Mouse (Mus musculus) heart, embryonic 16.5 days (tissue): ENCODE measurements around the gene Cabcoco1. TPM values are rescaled to one million over a fixed set of nuclear protein-coding genes. Genes with fewer than 3 reads are reported as not detected.

Source experiments
- ATAC-seq: fragments of 200-750 bp; cut with Nextera tagmentation; replicated peaks from 2 replicates; pipeline ENCODE4 v1.8.0; 2017; ENCODE audit warnings: moderate number of reproducible peaks; ENCODE audit not compliant: insufficient read depth, low FRiP score; ENCODE audit errors: extremely low read depth
- H3K27ac ChIP-seq: fragments of 300-500 bp; sonication (generic); 2 replicates; pipeline ENCODE4 v1.5.1; 2014; ENCODE audit warnings: mild to moderate bottlenecking, low read length, control low read depth, moderate library complexity
- H3K27me3 ChIP-seq: fragments of 300-500 bp; sonication (generic); 2 replicates; pipeline ENCODE4 v1.6.1; 2014; ENCODE audit warnings: low read length, mixed read lengths; ENCODE audit not compliant: control insufficient read depth, insufficient read depth
- H3K36me3 ChIP-seq: fragments of 300-500 bp; sonication (generic); 2 replicates; pipeline ENCODE4 v1.6.1; 2014; ENCODE audit not compliant: control insufficient read depth, insufficient read depth
- H3K4me1 ChIP-seq: fragments of 300-500 bp; sonication (generic); 2 replicates; pipeline ENCODE4 v1.6.1; 2014; ENCODE audit warnings: low read length, mixed read lengths; ENCODE audit not compliant: control insufficient read depth, insufficient read depth
- H3K4me2 ChIP-seq: fragments of 300-500 bp; sonication (generic); 2 replicates; pipeline ENCODE4 v1.6.1; 2014; ENCODE audit warnings: low read depth, mild to moderate bottlenecking, control low read depth, low read length
- H3K4me3 ChIP-seq: fragments of 300-500 bp; sonication (generic); 2 replicates; pipeline ENCODE4 v1.5.1; 2014; ENCODE audit warnings: mild to moderate bottlenecking, control low read depth, low read length
- H3K9ac ChIP-seq: fragments of 300-500 bp; sonication (generic); 2 replicates; pipeline ENCODE4 v1.6.1; 2014; ENCODE audit warnings: low read length, control low read depth
- H3K9me3 ChIP-seq: fragments of 300-500 bp; sonication (generic); replicated peaks from 2 replicates; pipeline ENCODE4 v1.6.1; 2016; ENCODE audit warnings: low read length; ENCODE audit not compliant: control insufficient read depth
- WGBS: fragments of 180-500 bp; shearing (Covaris S2); extraction: QIAGEN DNeasy Blood & Tissue Kit; methylation state at CpG from one replicate; pipeline ENCODE4 v1.1.7; 2014; 5-methylcytosine and 5-hydroxymethylcytosine counted together
- polyA plus RNA-seq: library from polyadenylated mRNA; unstranded; fragments of >200 nt; fragmentation: Nextera tagmentation; extraction: Ambion mirVana; gene quantifications from 2 replicates; pipeline ENCODE4 v1.2.1, GENCODE M21; 2015

The Cabcoco1 gene
- polyA plus RNA-seq = 40.7 and 42.8 TPM in 2 replicates

DNA sequence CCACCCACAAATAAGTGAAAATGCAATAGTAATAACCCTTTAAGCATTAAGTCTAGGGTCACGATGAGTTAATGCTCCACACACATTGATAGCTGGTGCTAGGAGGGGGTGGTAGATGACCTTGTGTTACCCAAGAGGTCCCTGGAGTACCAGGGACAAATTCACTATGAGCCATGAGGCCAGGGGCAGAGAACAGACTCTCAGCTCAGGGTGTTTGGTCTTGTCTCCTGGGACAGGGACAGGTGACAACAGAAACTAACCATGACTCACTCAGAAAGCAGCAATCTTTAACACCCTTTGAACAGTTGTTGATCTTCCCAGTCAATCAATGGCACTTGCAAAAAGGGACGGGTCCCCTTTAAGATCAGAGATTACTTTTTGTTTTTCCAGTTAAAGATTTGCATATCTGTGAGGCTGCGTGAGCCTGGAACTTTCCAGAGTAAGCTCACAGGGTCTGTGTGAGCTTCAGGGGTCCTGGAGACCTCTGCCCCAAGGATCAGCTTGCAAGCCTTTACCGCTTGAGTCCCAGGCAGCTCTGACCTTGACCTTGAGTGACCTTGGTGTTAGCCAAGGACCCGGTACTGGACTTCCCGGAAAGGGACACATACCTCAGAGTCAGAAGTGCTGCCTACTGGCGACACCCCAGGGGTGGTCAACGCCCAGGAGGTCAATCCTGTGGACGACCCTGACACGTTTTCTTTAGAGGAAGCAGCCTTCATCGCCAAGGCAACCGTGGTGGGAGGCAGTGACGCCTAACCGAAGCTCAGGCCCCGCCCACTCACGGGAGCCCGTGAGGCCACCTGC lies at the start of gene Cabcoco1:
Gene Cabcoco1, minus strand, starts transcription at position 758 of the 804 bp plus-strand sequence.
- Histone ChIP-seq H3K27ac (peak within 1 kb of the TSS; percentile 67), H3K4me3 (peak within 1 kb of the TSS; percentile 50), H3K9ac (peak within 1 kb of the TSS; percentile 75), H3K27me3 (no peaks in the 10 kb centered on the region), H3K9me3 (no peaks in the 10 kb centered on the region), H3K4me2 (peak within 1 kb of the TSS; percentile 60), H3K36me3 (no peaks in the 10 kb centered on the region), H3K4me1 (peaks cover 17% of the 10 kb centered on the region)
- ATAC-seq = peak; percentile 69
- 7% methylated on average over 17 of the region's 17 CpGs for WGBS

DNA sequence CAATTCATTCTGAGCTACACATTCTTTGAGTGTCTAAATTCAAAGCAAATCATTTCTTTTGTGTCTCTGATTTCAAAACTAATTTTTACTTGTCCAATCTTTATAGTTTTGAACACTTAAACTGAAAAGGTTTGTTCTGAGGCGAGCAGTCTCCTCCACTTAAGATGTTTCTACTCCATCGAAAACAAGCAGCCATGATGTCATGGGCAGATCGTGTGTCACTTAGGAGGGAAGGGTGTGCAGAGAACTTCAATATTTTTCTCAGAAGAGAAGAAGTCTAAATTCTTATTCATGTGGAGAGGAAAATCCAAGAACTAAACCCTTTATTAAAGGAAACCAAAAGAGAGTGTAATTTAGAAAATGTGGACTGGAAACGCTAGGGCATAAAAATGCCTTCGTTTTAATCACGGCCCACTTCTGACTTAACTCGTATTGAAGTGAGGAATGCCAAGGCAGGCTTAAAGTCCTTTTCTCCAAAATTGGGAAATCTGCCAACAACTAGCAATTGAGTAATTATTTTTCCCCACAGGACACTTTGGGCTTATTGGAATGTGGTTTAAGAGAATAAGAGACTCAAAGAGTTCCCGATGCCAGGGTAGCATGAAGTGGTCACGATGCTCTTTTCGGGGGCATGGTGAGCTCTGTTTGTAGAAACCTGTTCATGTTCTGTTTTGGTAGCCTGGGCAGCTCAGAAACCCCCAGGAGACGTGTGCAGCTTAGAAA lies 48.0 kb upstream of the Cabcoco1 start:
- Histone ChIP-seq H3K27me3 (no peaks in the 10 kb centered on the region), H3K4me1 (no peaks in the 10 kb centered on the region), H3K9me3 (no peaks in the 10 kb centered on the region), H3K4me3 (no peak overlapping the region), H3K4me2 (no peak overlapping the region), H3K9ac (no peak overlapping the region), H3K27ac (no peak overlapping the region), H3K36me3 (no peaks in the 10 kb centered on the region)
- 68% methylated on average over 11 of the region's 11 CpGs for WGBS
- ATAC-seq = no peak

DNA sequence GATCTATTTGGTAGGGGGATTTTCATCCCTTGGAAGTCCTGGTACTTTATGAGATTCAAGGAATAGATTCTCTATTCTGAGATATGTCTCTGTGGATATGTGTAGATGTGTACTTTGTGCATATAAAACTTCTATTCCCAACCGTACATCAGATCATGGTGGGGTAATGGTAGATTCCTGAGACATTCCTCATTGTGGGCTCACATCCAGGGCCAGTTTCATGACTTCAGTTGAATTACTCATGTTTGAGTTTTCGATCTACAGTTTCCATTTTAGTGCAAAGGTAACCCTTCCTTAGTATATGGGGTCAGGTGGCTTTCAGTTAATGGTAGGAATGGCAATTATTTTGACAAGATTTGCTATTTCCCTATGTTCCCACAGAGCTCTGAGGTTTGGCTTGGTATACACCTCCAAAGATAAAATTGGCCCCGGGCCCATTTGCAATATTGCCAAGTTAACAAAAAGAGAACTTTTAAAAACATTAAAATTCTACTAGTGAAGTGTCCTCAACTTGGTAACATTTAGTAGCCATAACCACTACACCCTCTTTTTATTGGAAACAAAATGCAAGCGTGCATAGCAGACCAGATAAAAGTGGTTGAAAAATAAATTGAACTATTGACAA lies 45.8 kb upstream of the Cabcoco1 start:
- no peak overlapping the region for H3K4me3 ChIP-seq
- no peaks in the 10 kb centered on the region for H3K27me3 ChIP-seq
- no peak overlapping the region for H3K27ac ChIP-seq
- 76% methylated on average over 4 of the region's 4 CpGs for WGBS
- H3K4me1 ChIP-seq = no peaks in the 10 kb centered on the region
- H3K9me3 ChIP-seq = no peaks in the 10 kb centered on the region
- H3K9ac ChIP-seq = no peak overlapping the region
- H3K36me3 ChIP-seq = no peaks in the 10 kb centered on the region
- ATAC-seq = no peak
- H3K4me2 ChIP-seq = no peak overlapping the region

DNA sequence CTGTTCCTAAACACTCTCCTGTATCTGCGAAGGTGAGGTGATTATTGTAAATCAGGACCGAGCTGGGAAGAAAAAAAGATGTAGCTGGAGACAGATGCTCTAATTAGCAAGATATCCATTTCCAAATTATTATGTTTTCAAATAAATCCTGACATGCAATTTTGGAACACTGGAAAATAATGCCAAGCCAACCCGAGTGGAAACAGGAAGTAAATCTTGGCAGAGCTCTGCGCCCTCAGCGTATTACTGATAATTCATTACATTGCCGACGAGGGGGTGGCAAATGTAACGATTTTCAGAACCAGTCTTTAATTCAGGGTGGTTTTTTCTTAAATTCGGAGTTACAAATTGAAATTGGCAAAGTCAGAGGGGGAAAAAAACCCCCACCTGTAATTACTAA lies 35.6 kb upstream of the Cabcoco1 start:
- H3K4me3 ChIP-seq = no peak overlapping the region
- H3K27ac ChIP-seq = no peak overlapping the region
- no peaks in the 10 kb centered on the region for H3K36me3 ChIP-seq
- ATAC-seq = no peak
- H3K9ac ChIP-seq = no peak overlapping the region
- no peak overlapping the region for H3K4me2 ChIP-seq
- 65% methylated on average over 9 of the region's 9 CpGs for WGBS
- no peaks in the 10 kb centered on the region for H3K27me3 ChIP-seq
- H3K9me3 ChIP-seq = no peaks in the 10 kb centered on the region
- H3K4me1 ChIP-seq = no peaks in the 10 kb centered on the region

DNA sequence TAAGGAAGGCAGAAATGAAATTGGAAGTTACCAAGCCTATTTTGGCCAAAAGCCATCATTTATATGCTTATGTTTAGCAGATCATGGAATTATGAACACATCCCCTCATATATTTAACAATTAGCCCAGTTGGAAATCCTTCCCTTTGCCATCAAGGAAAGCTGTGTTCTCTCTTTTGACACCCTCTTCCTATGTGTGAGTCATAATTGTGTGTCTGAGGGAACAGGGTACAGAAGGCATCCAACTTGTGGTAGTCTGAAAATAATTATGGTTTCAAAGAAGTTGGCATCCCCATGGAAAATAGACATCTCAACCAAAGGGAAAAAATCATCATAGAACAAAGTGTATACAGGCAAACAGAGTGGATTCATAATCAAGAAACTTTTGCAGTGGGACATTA lies 26.5 kb upstream of the Cabcoco1 start:
- Histone ChIP-seq H3K4me2 (no peak overlapping the region), H3K27ac (no peak overlapping the region), H3K4me3 (no peak overlapping the region), H3K36me3 (no peaks in the 10 kb centered on the region), H3K9ac (no peak overlapping the region), H3K27me3 (no peaks in the 10 kb centered on the region), H3K9me3 (no peaks in the 10 kb centered on the region), H3K4me1 (no peaks in the 10 kb centered on the region)
- ATAC-seq = no peak

DNA sequence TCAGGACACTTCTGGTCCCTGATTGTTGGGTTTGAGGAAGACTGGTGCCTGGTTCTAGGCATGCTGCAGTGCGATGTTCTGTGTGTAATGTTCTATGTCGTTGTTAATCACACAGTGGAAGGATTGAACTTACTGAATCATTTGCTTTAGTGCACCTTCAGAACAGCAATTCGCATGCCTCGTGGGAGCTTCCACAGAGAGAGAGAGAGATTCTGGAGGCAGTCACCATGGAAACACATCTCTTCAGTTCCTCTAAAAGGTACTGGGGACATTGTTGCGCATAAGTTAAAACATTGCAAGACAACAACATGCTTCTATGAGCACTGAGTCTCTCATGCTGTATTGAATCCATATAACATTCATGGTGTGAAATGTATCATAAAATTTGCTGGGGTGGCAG lies 20.6 kb upstream of the Cabcoco1 start:
- no peak for ATAC-seq
- Histone ChIP-seq H3K27me3 (no peaks in the 10 kb centered on the region), H3K4me3 (no peak overlapping the region), H3K36me3 (no peaks in the 10 kb centered on the region), H3K27ac (no peak overlapping the region), H3K9me3 (no peaks in the 10 kb centered on the region), H3K4me1 (no peaks in the 10 kb centered on the region), H3K9ac (no peak overlapping the region), H3K4me2 (no peak overlapping the region)
- 88% methylated on average over 5 of the region's 5 CpGs for WGBS

DNA sequence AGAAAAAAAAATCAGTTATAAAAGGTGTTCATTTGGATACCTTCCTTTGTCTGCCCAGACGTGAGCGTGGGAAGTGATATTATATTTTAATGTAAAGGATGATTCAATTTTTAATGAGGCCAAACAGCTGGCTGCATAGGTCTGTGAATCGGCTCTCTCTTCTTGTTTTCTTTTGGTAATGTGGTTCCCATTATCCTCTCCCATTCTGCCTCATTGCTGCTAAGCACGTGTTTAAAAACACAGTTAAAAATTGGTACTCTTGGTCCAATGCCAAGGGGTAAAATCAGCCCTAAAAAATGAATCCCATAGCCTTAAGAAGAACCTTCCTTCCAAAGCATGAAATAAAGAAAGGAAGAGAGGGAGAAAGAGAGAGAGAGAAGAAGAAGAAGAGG lies 17.1 kb upstream of the Cabcoco1 start:
- H3K4me2 ChIP-seq = no peak overlapping the region
- H3K36me3 ChIP-seq = no peaks in the 10 kb centered on the region
- H3K4me1 ChIP-seq = no peaks in the 10 kb centered on the region
- H3K9me3 ChIP-seq = no peaks in the 10 kb centered on the region
- H3K27ac ChIP-seq = peak overlapping the region; percentile 54; the same call in 1 of the 2 replicates
- H3K27me3 ChIP-seq = no peaks in the 10 kb centered on the region
- H3K9ac ChIP-seq = no peak overlapping the region
- 59% methylated on average over 4 of the region's 4 CpGs for WGBS
- ATAC-seq = no peak
- H3K4me3 ChIP-seq = no peak overlapping the region

DNA sequence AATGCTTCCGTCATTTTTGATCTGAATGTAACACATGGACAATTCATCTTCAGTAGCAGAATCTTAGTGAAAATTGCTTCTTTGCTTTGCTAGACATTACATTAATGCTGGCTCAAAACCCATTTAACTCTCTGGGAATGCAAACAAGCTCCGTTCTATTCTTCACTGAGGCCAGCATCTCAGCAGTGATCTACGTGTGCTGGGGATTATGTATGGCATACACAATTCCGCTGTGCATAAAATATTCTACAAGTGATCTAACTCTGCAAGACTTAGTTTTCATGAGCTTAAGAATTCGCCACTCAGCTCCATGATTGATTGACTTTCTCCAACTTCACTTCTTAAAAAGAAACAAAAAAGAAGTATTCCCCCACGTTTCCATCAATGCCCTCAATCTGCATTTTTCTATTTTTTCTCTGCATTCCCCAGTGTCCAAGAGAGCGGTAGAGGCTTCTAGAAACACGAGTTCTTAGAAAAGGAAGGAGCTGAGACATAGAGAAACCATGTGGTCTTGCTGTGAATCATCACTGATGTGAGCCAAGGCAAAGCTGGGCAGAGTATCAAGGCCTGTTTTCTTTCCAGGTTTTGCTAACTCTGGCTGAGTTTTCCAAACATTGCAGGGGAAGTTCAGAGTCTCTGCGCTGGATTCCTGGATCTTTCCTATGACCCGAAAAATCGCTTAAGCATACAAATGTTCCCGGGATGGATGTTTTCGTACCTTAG lies 16.6 kb upstream of the Cabcoco1 start:
- H3K4me3 ChIP-seq = no peak overlapping the region
- no peaks in the 10 kb centered on the region for H3K36me3 ChIP-seq
- 61% methylated on average over 13 of the region's 13 CpGs for WGBS
- H3K4me1 ChIP-seq = no peaks in the 10 kb centered on the region
- no peak overlapping the region for H3K4me2 ChIP-seq
- no peaks in the 10 kb centered on the region for H3K9me3 ChIP-seq
- peak overlapping the region; percentile 62 for H3K27ac ChIP-seq
- peak; percentile 63; the same call in 1 of the 2 replicates for ATAC-seq
- H3K27me3 ChIP-seq = no peaks in the 10 kb centered on the region
- no peak overlapping the region for H3K9ac ChIP-seq
